Mouse (Mus musculus): ENCODE data around the gene Hivep1. TPM values are rescaled to one million over a fixed set of nuclear protein-coding genes. Genes with fewer than 3 reads are reported as not detected.

Hivep1 gene
- polyA plus RNA-seq, 1 experiment from 2014 or later: 2.3 TPM

- H3K4me1 ChIP-seq (ENCODE audit: control insufficient read depth, low read depth, low read length): peaks cover 20% of the 10 kb centered on the region
- no peak overlapping the region for H3K9ac ChIP-seq (ENCODE audit: low read depth, low read length)
- no peak overlapping the region for H3K4me3 ChIP-seq (ENCODE audit: low read depth, low read length)
- peak overlapping the region; percentile 34; the same call in 1 of the 2 replicates for H3K4me2 ChIP-seq (ENCODE audit: low read depth, low read length)
- WGBS (ENCODE audit: insufficient replicate concordance): 12% methylated on average over 8 of the region's 8 CpGs
- no peaks in the 10 kb centered on the region for H3K27me3 ChIP-seq (ENCODE audit: control insufficient read depth, insufficient read depth, low read depth, low read length)
- no peak overlapping the region for H3K27ac ChIP-seq (ENCODE audit: low read length)
- ATAC-seq (ENCODE audit: low read depth): peak; percentile 64
- H3K36me3 ChIP-seq (ENCODE audit: control insufficient read depth, insufficient read depth): no peaks in the 10 kb centered on the region
- H3K9me3 ChIP-seq (replicated peaks; ENCODE audit: control insufficient read depth, low read length): no peaks in the 10 kb centered on the region
These were observed 51.2 kb downstream of the Hivep1 start for GRCm38 (mm10) chr13:42102980-42103379.

GRCm38 (mm10) chr13:42103486-42104166 is 51.8 kb downstream of the Hivep1 start:
- peak overlapping the region; percentile 34 for H3K4me2 ChIP-seq (ENCODE audit: low read depth, low read length)
- 0 out of 2 replicates have a peak overlapping the region, but pooled peaks have one; percentile 4 for H3K4me3 ChIP-seq (ENCODE audit: low read depth, low read length)
- WGBS (ENCODE audit: insufficient replicate concordance): 46% methylated on average over 11 of the region's 11 CpGs

DNA sequence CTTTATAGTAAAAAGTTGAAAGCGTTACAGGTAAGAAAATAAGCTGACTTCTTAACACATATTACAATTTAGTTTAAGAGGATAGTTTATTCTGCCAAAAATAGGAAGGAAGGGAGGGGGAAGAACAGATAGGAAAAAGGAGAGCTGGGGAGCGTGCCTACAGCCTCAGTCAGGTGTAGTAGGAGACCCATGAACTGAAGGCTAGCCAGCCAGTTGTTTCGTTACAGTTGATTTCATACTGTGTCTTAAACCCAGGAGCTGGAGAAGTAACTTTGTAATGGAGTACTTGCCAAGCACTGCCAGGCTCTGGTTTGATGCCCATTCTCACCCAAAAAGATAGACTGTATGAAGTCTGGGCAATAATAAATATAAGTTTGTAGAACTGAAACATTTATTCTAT is 52.5 kb downstream of the Hivep1 start:
- Histone ChIP-seq H3K36me3 (ENCODE audit: control insufficient read depth, insufficient read depth) (no peaks in the 10 kb centered on the region), H3K27ac (ENCODE audit: low read length) (no peak overlapping the region), H3K9me3 (replicated peaks; ENCODE audit: control insufficient read depth, low read length) (no peaks in the 10 kb centered on the region), H3K4me1 (ENCODE audit: control insufficient read depth, low read depth, low read length) (peaks cover 20% of the 10 kb centered on the region), H3K4me3 (ENCODE audit: low read depth, low read length) (no peak overlapping the region), H3K27me3 (ENCODE audit: control insufficient read depth, insufficient read depth, low read depth, low read length) (no peaks in the 10 kb centered on the region), H3K9ac (ENCODE audit: low read depth, low read length) (no peak overlapping the region), H3K4me2 (ENCODE audit: low read depth, low read length) (no peak overlapping the region)
- WGBS (ENCODE audit: insufficient replicate concordance): 65% methylated on average over 3 of the region's 3 CpGs
- no peak for ATAC-seq (ENCODE audit: low read depth)

More at GRCm38 (mm10) chr13:42103486-42104166, 51.8 kb downstream of the Hivep1 start:
- ATAC-seq (ENCODE audit: low read depth): no peak
- peaks cover 20% of the 10 kb centered on the region for H3K4me1 ChIP-seq (ENCODE audit: control insufficient read depth, low read depth, low read length)
- H3K27ac ChIP-seq (ENCODE audit: low read length): no peak overlapping the region
- no peaks in the 10 kb centered on the region for H3K27me3 ChIP-seq (ENCODE audit: control insufficient read depth, insufficient read depth, low read depth, low read length)
- no peaks in the 10 kb centered on the region for H3K36me3 ChIP-seq (ENCODE audit: control insufficient read depth, insufficient read depth)
- no peak overlapping the region for H3K9ac ChIP-seq (ENCODE audit: low read depth, low read length)
- no peaks in the 10 kb centered on the region for H3K9me3 ChIP-seq (replicated peaks; ENCODE audit: control insufficient read depth, low read length)

GRCm38 (mm10) chr13:42108483-42109215 is 56.8 kb downstream of the Hivep1 start:
- no peaks in the 10 kb centered on the region for H3K36me3 ChIP-seq (ENCODE audit: control insufficient read depth, insufficient read depth)
- H3K4me3 ChIP-seq (ENCODE audit: low read depth, low read length): no peak overlapping the region
- H3K9me3 ChIP-seq (replicated peaks; ENCODE audit: control insufficient read depth, low read length): no peaks in the 10 kb centered on the region
- 27% methylated on average over 11 of the region's 11 CpGs for WGBS (ENCODE audit: insufficient replicate concordance)
- H3K27me3 ChIP-seq (ENCODE audit: control insufficient read depth, insufficient read depth, low read depth, low read length): no peaks in the 10 kb centered on the region
- no peak for ATAC-seq (ENCODE audit: low read depth)
- H3K4me2 ChIP-seq (ENCODE audit: low read depth, low read length): no peak overlapping the region
- no peak overlapping the region for H3K27ac ChIP-seq (ENCODE audit: low read length)
- no peak overlapping the region for H3K9ac ChIP-seq (ENCODE audit: low read depth, low read length)
- H3K4me1 ChIP-seq (ENCODE audit: control insufficient read depth, low read depth, low read length): no peaks in the 10 kb centered on the region; the same call in 1 of the 2 replicates

GRCm38 (mm10) chr13:42110416-42110815 is 58.6 kb downstream of the Hivep1 start:
- H3K4me2 ChIP-seq (ENCODE audit: low read depth, low read length): no peak overlapping the region
- no peaks in the 10 kb centered on the region for H3K36me3 ChIP-seq (ENCODE audit: control insufficient read depth, insufficient read depth)
- H3K9me3 ChIP-seq (replicated peaks; ENCODE audit: control insufficient read depth, low read length): no peaks in the 10 kb centered on the region
- no peaks in the 10 kb centered on the region for H3K27me3 ChIP-seq (ENCODE audit: control insufficient read depth, insufficient read depth, low read depth, low read length)
- no peak overlapping the region for H3K27ac ChIP-seq (ENCODE audit: low read length)
- H3K9ac ChIP-seq (ENCODE audit: low read depth, low read length): no peak overlapping the region
- 73% methylated on average over 3 of the region's 3 CpGs for WGBS (ENCODE audit: insufficient replicate concordance)
- ATAC-seq (ENCODE audit: low read depth): no peak
- no peaks in the 10 kb centered on the region; the same call in 1 of the 2 replicates for H3K4me1 ChIP-seq (ENCODE audit: control insufficient read depth, low read depth, low read length)
- H3K4me3 ChIP-seq (ENCODE audit: low read depth, low read length): no peak overlapping the region

- 69% methylated on average over 6 of the region's 6 CpGs for WGBS (ENCODE audit: insufficient replicate concordance)
- no peak for ATAC-seq (ENCODE audit: low read depth)
- Histone ChIP-seq H3K27ac (ENCODE audit: low read length) (no peak overlapping the region), H3K36me3 (ENCODE audit: control insufficient read depth, insufficient read depth) (no peaks in the 10 kb centered on the region), H3K4me3 (ENCODE audit: low read depth, low read length) (no peak overlapping the region), H3K4me1 (ENCODE audit: control insufficient read depth, low read depth, low read length) (no peaks in the 10 kb centered on the region; the same call in 1 of the 2 replicates), H3K9ac (ENCODE audit: low read depth, low read length) (no peak overlapping the region), H3K4me2 (ENCODE audit: low read depth, low read length) (no peak overlapping the region), H3K27me3 (ENCODE audit: control insufficient read depth, insufficient read depth, low read depth, low read length) (no peaks in the 10 kb centered on the region), H3K9me3 (replicated peaks; ENCODE audit: control insufficient read depth, low read length) (no peaks in the 10 kb centered on the region)
These were observed 60.2 kb downstream of the Hivep1 start for GRCm38 (mm10) chr13:42112071-42112470.

DNA sequence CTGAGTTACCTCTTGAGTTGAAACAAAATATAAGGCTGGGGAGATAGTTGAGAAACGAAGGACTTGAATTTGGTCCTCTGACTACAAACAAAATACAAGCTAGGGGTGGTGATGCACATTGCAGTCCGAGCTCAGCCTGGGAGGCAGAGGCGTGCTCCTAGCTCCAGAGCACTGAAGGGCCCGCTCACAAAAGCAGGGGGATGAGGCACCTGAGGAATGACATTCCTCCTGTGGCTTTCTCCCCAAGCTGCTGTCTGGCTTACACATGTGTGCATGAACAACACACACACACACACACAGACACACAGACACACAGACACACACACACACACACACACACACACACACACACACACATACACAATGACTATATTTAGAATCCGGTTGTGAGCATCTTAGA is 60.9 kb downstream of the Hivep1 start:
- Histone ChIP-seq H3K27me3 (ENCODE audit: control insufficient read depth, insufficient read depth, low read depth, low read length) (no peaks in the 10 kb centered on the region), H3K4me2 (ENCODE audit: low read depth, low read length) (no peak overlapping the region), H3K9ac (ENCODE audit: low read depth, low read length) (no peak overlapping the region), H3K4me1 (ENCODE audit: control insufficient read depth, low read depth, low read length) (no peaks in the 10 kb centered on the region; the same call in 1 of the 2 replicates), H3K36me3 (ENCODE audit: control insufficient read depth, insufficient read depth) (no peaks in the 10 kb centered on the region), H3K27ac (ENCODE audit: low read length) (no peak overlapping the region), H3K4me3 (ENCODE audit: low read depth, low read length) (no peak overlapping the region), H3K9me3 (replicated peaks; ENCODE audit: control insufficient read depth, low read length) (no peaks in the 10 kb centered on the region)
- 68% methylated on average over 5 of the region's 5 CpGs for WGBS (ENCODE audit: insufficient replicate concordance)
- no peak for ATAC-seq (ENCODE audit: low read depth)

DNA sequence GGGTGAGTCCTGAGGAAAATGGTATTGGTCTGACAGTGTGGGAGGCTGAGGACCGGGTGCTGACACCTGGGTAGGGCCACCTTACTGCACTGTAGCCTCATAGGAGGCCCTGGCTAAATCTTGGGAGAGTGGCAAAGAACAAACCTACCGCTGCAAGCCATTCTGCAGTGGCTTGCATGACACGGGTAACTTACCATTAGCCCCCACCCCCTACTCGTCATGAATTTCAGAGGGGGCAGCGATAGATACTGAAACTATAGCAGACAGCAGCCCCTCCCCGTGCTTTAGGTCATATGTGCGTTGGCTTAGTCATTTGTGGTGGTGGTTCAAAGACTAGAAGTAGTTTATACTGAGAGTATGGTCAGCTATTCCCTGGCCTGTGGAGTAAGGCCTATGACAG is 61.8 kb downstream of the Hivep1 start:
- Histone ChIP-seq H3K27me3 (ENCODE audit: control insufficient read depth, insufficient read depth, low read depth, low read length) (no peaks in the 10 kb centered on the region), H3K4me3 (ENCODE audit: low read depth, low read length) (no peak overlapping the region), H3K9ac (ENCODE audit: low read depth, low read length) (no peak overlapping the region), H3K9me3 (replicated peaks; ENCODE audit: control insufficient read depth, low read length) (no peaks in the 10 kb centered on the region), H3K4me2 (ENCODE audit: low read depth, low read length) (no peak overlapping the region), H3K36me3 (ENCODE audit: control insufficient read depth, insufficient read depth) (no peaks in the 10 kb centered on the region), H3K27ac (ENCODE audit: low read length) (no peak overlapping the region), H3K4me1 (ENCODE audit: control insufficient read depth, low read depth, low read length) (no peaks in the 10 kb centered on the region; the same call in 1 of the 2 replicates)
- WGBS (ENCODE audit: insufficient replicate concordance): 83% methylated on average over 7 of the region's 7 CpGs
- no peak for ATAC-seq (ENCODE audit: low read depth)

DNA sequence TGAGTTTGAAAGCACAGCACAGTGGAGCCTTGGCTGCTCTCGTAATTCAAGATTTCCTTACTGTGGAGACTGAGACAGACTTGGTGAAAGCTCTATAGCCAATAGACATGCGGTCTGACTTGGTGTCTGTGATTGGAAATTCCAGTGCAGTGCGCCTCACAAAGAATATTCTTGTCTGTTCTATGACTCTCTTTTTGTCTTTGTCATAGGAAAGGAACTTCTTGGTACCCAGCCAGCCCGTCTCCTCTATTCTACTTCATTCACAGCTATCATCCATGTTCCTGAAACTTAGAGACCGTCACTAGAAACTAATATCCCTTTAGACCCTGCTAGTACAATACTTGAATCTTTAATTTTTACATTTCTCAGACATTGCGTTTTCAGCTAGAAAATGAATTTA is 64.5 kb downstream of the Hivep1 start:
- Histone ChIP-seq H3K4me3 (ENCODE audit: low read depth, low read length) (no peak overlapping the region), H3K27ac (ENCODE audit: low read length) (no peak overlapping the region), H3K4me1 (ENCODE audit: control insufficient read depth, low read depth, low read length) (no peaks in the 10 kb centered on the region; the same call in 1 of the 2 replicates), H3K36me3 (ENCODE audit: control insufficient read depth, insufficient read depth) (no peaks in the 10 kb centered on the region), H3K9ac (ENCODE audit: low read depth, low read length) (no peak overlapping the region), H3K4me2 (ENCODE audit: low read depth, low read length) (no peak overlapping the region), H3K9me3 (replicated peaks; ENCODE audit: control insufficient read depth, low read length) (no peaks in the 10 kb centered on the region), H3K27me3 (ENCODE audit: control insufficient read depth, insufficient read depth, low read depth, low read length) (no peaks in the 10 kb centered on the region)
- no peak for ATAC-seq (ENCODE audit: low read depth)
- WGBS (ENCODE audit: insufficient replicate concordance): 81% methylated on average over 6 of the region's 6 CpGs
